11 mouse cellular contexts compared by ENCODE assay signal in genomic region chr5:150032075-150032492, GRCm38 (mm10). TPM values are rescaled to one million over a fixed set of nuclear protein-coding genes. Genes with fewer than 3 reads are reported as not detected.
DNase-seq lines count a peak whose midpoint lies in the region; ATAC-seq and TF ChIP-seq lines count a peak whose summit lies in the region.
"Had no signal": no experiment of that assay in that cellular context is flagged by ENCODE, and none has a peak within 500 bp of the region (broad histone marks: within the 10 kb centered on the region; RNA-seq: fewer than 3 reads in every experiment).

No protein-coding gene starts in this region.

- no peak overlapping the region for H3K9ac ChIP-seq in lung, embryonic 14.5 days
- H3K9ac ChIP-seq: heart, embryonic 13.5 days; liver, embryonic 15.5 days had no signal

- no peak overlapping the region for H3K27ac ChIP-seq in lung, embryonic 14.5 days (ENCODE audit: low read depth)
- H3K27ac ChIP-seq: heart, embryonic 13.5 days; liver, embryonic 15.5 days had no signal

- H3K4me1 ChIP-seq in lung, embryonic 14.5 days (ENCODE audit: insufficient read depth) = no peaks in the 10 kb centered on the region
- no peaks in the 10 kb centered on the region for H3K4me1 ChIP-seq in lung, adult 2 months (ENCODE audit: control insufficient read depth, insufficient read depth, low read length)
- H3K4me1 ChIP-seq: liver, embryonic 15.5 days had no signal

- no peaks in the 10 kb centered on the region for H3K9me3 ChIP-seq in lung, embryonic 14.5 days (ENCODE audit: low read depth, low read length)
- H3K9me3 ChIP-seq: heart, embryonic 13.5 days; liver, embryonic 15.5 days had no signal

- peak; percentile 3 for DNase-seq in cerebellum, adult 9-10 months
- no peak for DNase-seq in cerebellum, adult 8-10 months
- DNase-seq in lung, embryonic 14.5 days = peak; percentile 42
- DNase-seq in lung, adult 2 months = no peak
- peak; percentile 82 for DNase-seq in gastrocnemius, postnatal 14 days
- DNase-seq in kidney, postnatal 4 days = peak; percentile 48 to 70
- DNase-seq in yolk sac, embryonic 10.5 days (ENCODE audit: low spot score) = no peak

- H3K4me2 ChIP-seq in lung, embryonic 14.5 days = no peak overlapping the region
- H3K4me2 ChIP-seq: heart, embryonic 13.5 days; liver, embryonic 15.5 days had no signal

- H3K4me3 ChIP-seq in lung, embryonic 14.5 days (ENCODE audit: low read depth, low read length) = no peak overlapping the region
- no peak overlapping the region for H3K4me3 ChIP-seq in lung, adult 2 months (replicated peaks; ENCODE audit: extremely low read depth, low read depth, low read length)
- H3K4me3 ChIP-seq: heart, embryonic 13.5 days; liver, embryonic 15.5 days had no signal

- H3K27me3 ChIP-seq in lung, embryonic 14.5 days (ENCODE audit: insufficient read depth, low read length) = no peaks in the 10 kb centered on the region
- H3K27me3 ChIP-seq: liver, embryonic 15.5 days had no signal

- no peaks in the 10 kb centered on the region for H3K36me3 ChIP-seq in lung, embryonic 14.5 days (ENCODE audit: insufficient read depth)
- H3K36me3 ChIP-seq: heart, embryonic 13.5 days; liver, embryonic 15.5 days had no signal

- intact Hi-C loops in gastrocnemius, postnatal 14 days (cut with DNase I; ENCODE audit: low total_unique reads) = no loop called here

- ATAC-seq in lung, embryonic 14.5 days (ENCODE audit: insufficient read depth) = peak; percentile 65; the same call in 1 of the 2 replicates
- no peak for ATAC-seq in erythroid progenitor cell, adult 5-6 weeks (replicated peaks; ENCODE audit: low FRiP score, poor library complexity, severe bottlenecking)

- TF ChIP-seq POLR2A in lung, adult 2 months (IDR thresholded peaks at IDR 0.05; ENCODE audit: borderline replicate concordance, extremely low read depth, low read depth, low read length) = no peak

- no peak for TF ChIP-seq CTCF in lung, embryonic 14.5 days (IDR thresholded peaks at IDR 0.05; ENCODE audit: low read depth)
- TF ChIP-seq CTCF in lung, adult 2 months (IDR thresholded peaks at IDR 0.05; ENCODE audit: insufficient read depth, low read length) = no peak

- WGBS in lung, embryonic 14.5 days = 31% methylated on average over 3 of the region's 3 CpGs
- 31% methylated on average over 3 of the region's 3 CpGs for WGBS in lung, adult 2 months

RNA-seq across cellular contexts. Expression of gene Rxfp2, which starts 13.6 kb away (rescaled TPM):
- 0.66 and 0.68 TPM in 2 replicates for polyA plus RNA-seq in lung, embryonic 14.5 days (2014; fragmentation: Nextera tagmentation; extraction: Ambion mirVana)
- polyA plus RNA-seq in lung, adult 2 months (2012; rRNA removed) = 0.17 and 0.26 TPM in 2 replicates
- total RNA-seq in gastrocnemius, postnatal 14 days (2021) = not detected
- not detected in 2 replicates for total RNA-seq in erythroid progenitor cell, adult 5-6 weeks (2015; ENCODE audit: low replicate concordance)
- total RNA-seq in erythroid progenitor cell, adult 5-6 weeks (2017; ENCODE audit: low replicate concordance) = not detected in 2 replicates
- polyA plus RNA-seq: liver, embryonic 15.5 days; spleen, adult 2 months had no signal

Comparison
In these comparisons a context has a peak if more than half of its experiments do, and no peak if none do; other contexts are left out.
1. DNase-seq: peak in cerebellum, adult 9-10 months (single experiment), lung, embryonic 14.5 days (single experiment), gastrocnemius, postnatal 14 days (single experiment) and kidney, postnatal 4 days (2 of 2); none in cerebellum, adult 8-10 months (single experiment), lung, adult 2 months (single experiment) and yolk sac, embryonic 10.5 days (single experiment).